Mouse (Mus musculus) central nervous system, embryonic 14 days (tissue): ENCODE results near the gene Mocs1. TPM values are rescaled to one million over a fixed set of nuclear protein-coding genes. Genes with fewer than 3 reads are reported as not detected.

Experiments used
- polyA plus RNA-seq: library from polyadenylated mRNA; depleted of rRNA; stranded (reverse); fragments of >200 nt; gene quantifications from 2 replicates; pipeline ENCODE4 v1.2.3, GENCODE M21; 2012; rRNA removed

The Mocs1 gene
- polyA plus RNA-seq = 9.2 and 10.8 TPM in 2 replicates

GRCm38 (mm10) chr17:49428239-49428688 is at the start of gene Mocs1:
Mocs1 (plus strand) TSS chr17:49428362.

Other genes with a start within 250 kb of the Mocs1 start
- gene Daam2, start 136.0 kb downstream of the Mocs1 start, polyA plus RNA-seq = 10.4 and 16.3 TPM in 2 replicates
- gene Kif6, start 186.8 kb downstream of the Mocs1 start, polyA plus RNA-seq = 1.5 and 1.6 TPM in 2 replicates